Mouse (Mus musculus): ENCODE measurements around the gene Hcar1. TPM values are rescaled to one million over a fixed set of nuclear protein-coding genes. Genes with fewer than 3 reads are reported as not detected.

Gene Hcar1
- 1.4 TPM in 2 replicates for polyA plus RNA-seq (2015; fragmentation: Nextera tagmentation; extraction: Ambion mirVana)

GRCm38 (mm10) chr5:123879928-123880327 is at the start of gene Hcar1:
Gene Hcar1 (minus strand): TSS chr5:123880020.
- Histone ChIP-seq H3K9ac (ENCODE audit: low read depth, low read length) (peak within 1 kb of the TSS; percentile 43), H3K4me2 (replicated peaks; ENCODE audit: low read depth) (peak within 1 kb of the TSS; percentile 58), H3K4me1 (replicated peaks; ENCODE audit: control insufficient read depth, insufficient read depth, low read length) (no peaks in the 10 kb centered on the region), H3K27ac (ENCODE audit: low read depth, low read length) (peak within 1 kb of the TSS; percentile 54; the same call in 1 of the 2 replicates), H3K36me3 (ENCODE audit: control insufficient read depth, insufficient read depth) (no peaks in the 10 kb centered on the region), H3K4me3 (ENCODE audit: low read depth, low read length) (peak within 1 kb of the TSS; percentile 22), H3K27me3 (replicated peaks; ENCODE audit: control insufficient read depth, insufficient read depth, low read length) (no peaks in the 10 kb centered on the region), H3K9me3 (ENCODE audit: control insufficient read depth) (no peaks in the 10 kb centered on the region)
- TF ChIP-seq CTCF (IDR thresholded peaks at IDR 0.05; ENCODE audit: low read depth) = no peak; the same call in 1 of the 2 replicates
- 20% methylated on average over 12 of the region's 12 CpGs for WGBS
- ATAC-seq = peak; percentile 54; the same call in 1 of the 2 replicates

GRCm38 (mm10) chr5:123927118-123927517 is 47.3 kb upstream of the Hcar1 start, which contains the start of gene Gm43518:
Gene Gm43518 (plus strand): TSS chr5:123927418.
- Histone ChIP-seq H3K4me3 (ENCODE audit: low read depth, low read length) (no peak within 1 kb of the TSS), H3K4me2 (replicated peaks; ENCODE audit: low read depth) (no peak within 1 kb of the TSS), H3K36me3 (ENCODE audit: control insufficient read depth, insufficient read depth) (peaks cover 56% of the 10 kb centered on the region), H3K27ac (ENCODE audit: low read depth, low read length) (no peak within 1 kb of the TSS), H3K4me1 (replicated peaks; ENCODE audit: control insufficient read depth, insufficient read depth, low read length) (peaks cover 3% of the 10 kb centered on the region; the same call in 1 of the 2 replicates), H3K27me3 (replicated peaks; ENCODE audit: control insufficient read depth, insufficient read depth, low read length) (no peaks in the 10 kb centered on the region), H3K9ac (ENCODE audit: low read depth, low read length) (no peak within 1 kb of the TSS), H3K9me3 (ENCODE audit: control insufficient read depth) (no peaks in the 10 kb centered on the region)
- no peak for TF ChIP-seq CTCF (IDR thresholded peaks at IDR 0.05; ENCODE audit: low read depth)
- WGBS = 92% methylated on average over 9 of the region's 9 CpGs
- ATAC-seq = no peak

GRCm38 (mm10) chr5:123922112-123922511 is 42.3 kb upstream of the Hcar1 start:
- H3K4me1 ChIP-seq (replicated peaks; ENCODE audit: control insufficient read depth, insufficient read depth, low read length) = no peaks in the 10 kb centered on the region
- H3K27me3 ChIP-seq (replicated peaks; ENCODE audit: control insufficient read depth, insufficient read depth, low read length) = no peaks in the 10 kb centered on the region
- H3K27ac ChIP-seq (ENCODE audit: low read depth, low read length) = no peak overlapping the region
- 96% methylated on average over 6 of the region's 6 CpGs for WGBS
- H3K4me3 ChIP-seq (ENCODE audit: low read depth, low read length) = no peak overlapping the region
- H3K9ac ChIP-seq (ENCODE audit: low read depth, low read length) = no peak overlapping the region; the same call in 1 of the 2 replicates
- H3K4me2 ChIP-seq (replicated peaks; ENCODE audit: low read depth) = no peak overlapping the region
- no peak for TF ChIP-seq CTCF (IDR thresholded peaks at IDR 0.05; ENCODE audit: low read depth)
- ATAC-seq = no peak
- no peaks in the 10 kb centered on the region for H3K9me3 ChIP-seq (ENCODE audit: control insufficient read depth)
- H3K36me3 ChIP-seq (ENCODE audit: control insufficient read depth, insufficient read depth) = peaks cover 79% of the 10 kb centered on the region

GRCm38 (mm10) chr5:123914852-123915251 is 35.0 kb upstream of the Hcar1 start:
- Histone ChIP-seq H3K4me2 (replicated peaks; ENCODE audit: low read depth) (no peak overlapping the region), H3K27ac (ENCODE audit: low read depth, low read length) (no peak overlapping the region), H3K4me1 (replicated peaks; ENCODE audit: control insufficient read depth, insufficient read depth, low read length) (no peaks in the 10 kb centered on the region), H3K4me3 (ENCODE audit: low read depth, low read length) (no peak overlapping the region), H3K36me3 (ENCODE audit: control insufficient read depth, insufficient read depth) (peaks cover 46% of the 10 kb centered on the region), H3K9ac (ENCODE audit: low read depth, low read length) (no peak overlapping the region), H3K9me3 (ENCODE audit: control insufficient read depth) (no peaks in the 10 kb centered on the region), H3K27me3 (replicated peaks; ENCODE audit: control insufficient read depth, insufficient read depth, low read length) (no peaks in the 10 kb centered on the region)
- no peak for TF ChIP-seq CTCF (IDR thresholded peaks at IDR 0.05; ENCODE audit: low read depth)
- ATAC-seq = no peak
- 90% methylated on average over 3 of the region's 3 CpGs for WGBS

GRCm38 (mm10) chr5:123907631-123907977 is 27.8 kb upstream of the Hcar1 start:
- no peak; the same call in 1 of the 2 replicates for ATAC-seq
- H3K9ac ChIP-seq (ENCODE audit: low read depth, low read length) = peak overlapping the region; percentile 99
- H3K27ac ChIP-seq (ENCODE audit: low read depth, low read length) = no peak overlapping the region
- H3K9me3 ChIP-seq (ENCODE audit: control insufficient read depth) = no peaks in the 10 kb centered on the region
- no peaks in the 10 kb centered on the region for H3K4me1 ChIP-seq (replicated peaks; ENCODE audit: control insufficient read depth, insufficient read depth, low read length)
- no peaks in the 10 kb centered on the region for H3K27me3 ChIP-seq (replicated peaks; ENCODE audit: control insufficient read depth, insufficient read depth, low read length)
- H3K36me3 ChIP-seq (ENCODE audit: control insufficient read depth, insufficient read depth) = peaks cover 26% of the 10 kb centered on the region
- peak overlapping the region; percentile 96 for H3K4me3 ChIP-seq (ENCODE audit: low read depth, low read length)
- no peak for TF ChIP-seq CTCF (IDR thresholded peaks at IDR 0.05; ENCODE audit: low read depth)
- H3K4me2 ChIP-seq (replicated peaks; ENCODE audit: low read depth) = peak overlapping the region; percentile 77
- WGBS = under 1% methylated on average over 10 of the region's 10 CpGs

GRCm38 (mm10) chr5:123906976-123907630 is 27.3 kb upstream of the Hcar1 start, which contains the start of gene Denr:
Gene Denr (plus strand): TSS chr5:123907175.
- TF ChIP-seq CTCF (IDR thresholded peaks at IDR 0.05; ENCODE audit: low read depth) = peak; percentile 99
- H3K9ac ChIP-seq (ENCODE audit: low read depth, low read length) = peak within 1 kb of the TSS; percentile 99
- ATAC-seq = peak; percentile 96
- H3K36me3 ChIP-seq (ENCODE audit: control insufficient read depth, insufficient read depth) = peaks cover 26% of the 10 kb centered on the region
- H3K27me3 ChIP-seq (replicated peaks; ENCODE audit: control insufficient read depth, insufficient read depth, low read length) = no peaks in the 10 kb centered on the region
- H3K4me1 ChIP-seq (replicated peaks; ENCODE audit: control insufficient read depth, insufficient read depth, low read length) = no peaks in the 10 kb centered on the region
- peak within 1 kb of the TSS; percentile 96 for H3K4me3 ChIP-seq (ENCODE audit: low read depth, low read length)
- WGBS = under 1% methylated on average over 58 of the region's 61 CpGs
- H3K9me3 ChIP-seq (ENCODE audit: control insufficient read depth) = no peaks in the 10 kb centered on the region
- peak within 1 kb of the TSS; percentile 77 for H3K4me2 ChIP-seq (replicated peaks; ENCODE audit: low read depth)
- peak within 1 kb of the TSS; percentile 84 for H3K27ac ChIP-seq (ENCODE audit: low read depth, low read length)
